Mouse (Mus musculus) limb, embryonic 12.5 days (tissue): ENCODE measurements around the gene Rpl3. TPM values are rescaled to one million over a fixed set of nuclear protein-coding genes. Genes with fewer than 3 reads are reported as not detected.

Source experiments
- ATAC-seq: fragments of 200-750 bp; cut with Nextera tagmentation; 2 replicates; pipeline ENCODE4 v1.8.0; 2017; ENCODE audit warnings: low read depth, moderate TSS enrichment; ENCODE audit not compliant: insufficient number of reproducible peaks, insufficient read depth, low FRiP score, low TSS enrichment
- H3K27ac ChIP-seq: fragments of 300-500 bp; sonication (generic); 2 replicates; pipeline ENCODE4 v1.5.1; 2016; ENCODE audit warnings: mild to moderate bottlenecking, moderate library complexity
- H3K27me3 ChIP-seq: fragments of 300-500 bp; sonication (generic); 2 replicates; pipeline ENCODE4 v1.6.1; 2016; ENCODE audit warnings: mild to moderate bottlenecking, moderate library complexity
- H3K36me3 ChIP-seq: fragments of 300-500 bp; sonication (generic); 2 replicates; pipeline ENCODE4 v1.6.1; 2016; ENCODE audit warnings: mild to moderate bottlenecking, moderate library complexity
- H3K4me1 ChIP-seq: fragments of 300-500 bp; sonication (generic); replicated peaks from 2 replicates; pipeline ENCODE4 v1.6.1; 2016
- H3K4me2 ChIP-seq: fragments of 300-500 bp; sonication (generic); 2 replicates; pipeline ENCODE4 v1.6.1; 2016; ENCODE audit warnings: mild to moderate bottlenecking, moderate library complexity
- H3K4me3 ChIP-seq: fragments of 300-500 bp; sonication (generic); replicated peaks from 2 replicates; pipeline ENCODE4 v1.5.1; 2016; ENCODE audit warnings: mild to moderate bottlenecking
- H3K9ac ChIP-seq: fragments of 300-500 bp; sonication (generic); replicated peaks from 2 replicates; pipeline ENCODE4 v1.6.1; 2016; ENCODE audit warnings: mild to moderate bottlenecking, moderate library complexity
- H3K9me3 ChIP-seq: fragments of 300-500 bp; sonication (generic); 2 replicates; pipeline ENCODE4 v1.6.1; 2016; ENCODE audit warnings: mild to moderate bottlenecking, moderate library complexity
- WGBS: fragments of 180-500 bp; shearing (Covaris S2); methylation state at CpG from one replicate; pipeline ENCODE4 v1.1.7; 2016; 5-methylcytosine and 5-hydroxymethylcytosine counted together
- polyA plus RNA-seq: library from polyadenylated mRNA; unstranded; fragments of >200 nt; fragmentation: Nextera tagmentation; extraction: Ambion mirVana; gene quantifications from 2 replicates; pipeline ENCODE4 v1.2.1, GENCODE M21; 2016

Gene Rpl3
- polyA plus RNA-seq, 1 experiment from 2014 or later = 1,001 TPM

DNA sequence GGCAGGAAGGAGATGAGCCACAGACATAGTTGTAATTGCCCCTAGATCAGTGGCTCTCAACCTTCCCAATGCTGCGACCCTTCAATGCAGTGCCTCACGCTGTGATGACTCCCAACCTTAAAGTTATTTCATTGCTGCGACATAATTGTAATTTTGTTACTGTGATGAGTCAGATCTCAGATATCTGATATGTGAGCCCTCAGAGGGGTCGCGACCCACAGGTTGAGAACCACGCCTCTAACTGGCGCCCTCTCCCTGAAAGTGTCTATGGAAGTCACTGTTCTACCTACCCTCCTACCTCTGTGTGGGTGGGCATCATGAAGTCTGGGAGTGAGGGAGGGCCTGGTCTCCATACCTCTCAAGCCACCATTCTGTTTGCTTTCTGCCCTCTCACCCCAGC lies 22.7 kb upstream of the Rpl3 start:
- Histone ChIP-seq H3K27me3 (no peaks in the 10 kb centered on the region), H3K4me1 (peaks cover 6% of the 10 kb centered on the region; the same call in 1 of the 2 replicates), H3K9ac (no peak overlapping the region), H3K4me3 (no peak overlapping the region), H3K36me3 (no peaks in the 10 kb centered on the region), H3K9me3 (no peaks in the 10 kb centered on the region), H3K4me2 (no peak overlapping the region), H3K27ac (no peak overlapping the region)
- WGBS = 92% methylated on average over 7 of the region's 7 CpGs
- ATAC-seq = no peak

DNA sequence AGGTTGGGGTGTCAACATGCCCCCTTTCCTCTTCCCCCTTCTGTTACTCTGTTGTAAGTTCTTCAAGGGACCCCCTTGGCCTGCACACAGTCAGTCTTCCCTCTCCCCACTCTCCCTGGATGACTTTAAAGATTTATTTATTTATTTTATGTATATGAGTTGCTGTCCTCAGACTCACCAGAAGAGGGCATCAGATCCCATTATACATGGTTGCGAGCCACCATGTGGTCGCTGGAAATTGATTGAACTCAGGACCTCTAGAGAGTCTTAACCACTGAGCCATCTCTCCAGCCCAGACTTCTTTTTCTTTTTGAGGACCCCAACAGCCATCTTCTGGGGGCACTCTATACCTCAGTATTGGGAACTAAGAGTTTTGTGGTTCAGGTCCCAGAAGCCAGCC lies 20.8 kb upstream of the Rpl3 start:
- H3K4me1 ChIP-seq = peaks cover 6% of the 10 kb centered on the region; the same call in 1 of the 2 replicates
- H3K9ac ChIP-seq = no peak overlapping the region
- H3K27me3 ChIP-seq = no peaks in the 10 kb centered on the region
- no peaks in the 10 kb centered on the region for H3K9me3 ChIP-seq
- no peak overlapping the region for H3K4me2 ChIP-seq
- H3K27ac ChIP-seq = no peak overlapping the region
- H3K4me3 ChIP-seq = no peak overlapping the region
- WGBS = 46% methylated on average over 2 of the region's 2 CpGs
- H3K36me3 ChIP-seq = no peaks in the 10 kb centered on the region
- ATAC-seq = no peak

GRCm38 (mm10) chr15:80111436-80111835 lies 19.8 kb upstream of the Rpl3 start:
- no peak overlapping the region for H3K4me3 ChIP-seq
- no peaks in the 10 kb centered on the region for H3K27me3 ChIP-seq
- H3K4me2 ChIP-seq = no peak overlapping the region
- H3K9me3 ChIP-seq = no peaks in the 10 kb centered on the region
- H3K9ac ChIP-seq = no peak overlapping the region
- WGBS = 79% methylated on average over 12 of the region's 12 CpGs
- no peaks in the 10 kb centered on the region for H3K36me3 ChIP-seq
- no peak overlapping the region for H3K27ac ChIP-seq
- peaks cover 6% of the 10 kb centered on the region; the same call in 1 of the 2 replicates for H3K4me1 ChIP-seq
- no peak for ATAC-seq

DNA sequence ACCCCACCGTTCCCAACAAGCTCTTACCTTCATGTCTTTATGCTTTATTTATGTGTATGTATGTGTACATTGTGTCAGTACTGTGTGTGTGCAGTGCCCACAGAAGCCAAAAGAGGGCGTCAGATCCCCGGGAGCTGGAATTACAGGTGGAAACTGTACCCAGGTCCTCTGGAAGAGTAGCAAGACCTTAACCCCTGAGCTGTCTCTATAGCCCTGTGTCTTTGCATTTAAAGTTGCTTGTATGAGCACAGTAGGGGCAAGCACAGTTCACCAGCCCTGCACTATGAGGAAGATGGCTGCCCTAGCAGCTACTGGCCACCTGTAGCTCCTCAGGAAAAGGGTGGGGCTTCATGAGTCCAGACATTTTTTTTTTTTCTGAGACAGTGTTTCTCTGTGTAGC lies 15.9 kb upstream of the Rpl3 start:
- Histone ChIP-seq H3K9me3 (no peaks in the 10 kb centered on the region), H3K27me3 (no peaks in the 10 kb centered on the region), H3K4me2 (no peak overlapping the region), H3K4me3 (no peak overlapping the region), H3K27ac (no peak overlapping the region), H3K36me3 (no peaks in the 10 kb centered on the region), H3K4me1 (no peaks in the 10 kb centered on the region), H3K9ac (no peak overlapping the region)
- WGBS = 89% methylated on average over 3 of the region's 3 CpGs
- ATAC-seq = no peak

GRCm38 (mm10) chr15:80107143-80107542 lies 15.5 kb upstream of the Rpl3 start:
- Histone ChIP-seq H3K27ac (no peak overlapping the region), H3K4me3 (no peak overlapping the region), H3K27me3 (no peaks in the 10 kb centered on the region), H3K9ac (no peak overlapping the region), H3K4me2 (no peak overlapping the region), H3K4me1 (no peaks in the 10 kb centered on the region), H3K9me3 (no peaks in the 10 kb centered on the region), H3K36me3 (no peaks in the 10 kb centered on the region)
- ATAC-seq = no peak
- 93% methylated on average over 8 of the region's 8 CpGs for WGBS

GRCm38 (mm10) chr15:80105490-80106410 lies 14.1 kb upstream of the Rpl3 start:
- 75% methylated on average over 12 of the region's 12 CpGs for WGBS
- Histone ChIP-seq H3K27ac (no peak overlapping the region), H3K4me2 (no peak overlapping the region), H3K4me3 (no peak overlapping the region), H3K4me1 (no peaks in the 10 kb centered on the region), H3K36me3 (no peaks in the 10 kb centered on the region), H3K9me3 (no peaks in the 10 kb centered on the region), H3K9ac (no peak overlapping the region), H3K27me3 (no peaks in the 10 kb centered on the region; the same call in 1 of the 2 replicates)
- ATAC-seq = no peak

- Histone ChIP-seq H3K4me3 (no peak overlapping the region), H3K9me3 (no peaks in the 10 kb centered on the region), H3K4me1 (peaks cover 8% of the 10 kb centered on the region), H3K36me3 (no peaks in the 10 kb centered on the region), H3K4me2 (no peak overlapping the region), H3K27me3 (peaks cover 28% of the 10 kb centered on the region), H3K9ac (no peak overlapping the region), H3K27ac (no peak overlapping the region)
- ATAC-seq = no peak
- WGBS = 85% methylated on average over 6 of the region's 6 CpGs
These were observed 10.8 kb upstream of the Rpl3 start for GRCm38 (mm10) chr15:80102495-80102894.

DNA sequence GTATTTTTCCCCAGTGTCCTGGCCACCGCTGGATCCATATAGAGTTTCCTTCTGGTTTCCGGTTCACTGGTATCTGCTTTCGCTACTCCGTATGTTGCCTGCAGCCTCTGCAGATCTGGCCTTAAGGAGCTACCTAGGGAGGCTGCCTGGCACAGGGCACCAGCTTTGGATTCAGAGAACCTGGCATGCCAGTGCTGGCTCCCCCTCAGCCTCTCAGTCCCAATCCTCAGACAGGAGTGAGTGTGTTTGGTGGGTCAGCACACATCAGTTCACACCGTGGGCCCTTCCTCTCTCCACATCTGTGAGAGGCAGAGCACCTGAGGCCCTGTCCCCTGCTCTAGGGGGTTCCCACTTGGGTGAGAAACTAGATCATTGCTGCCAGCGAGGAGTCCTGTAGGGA lies 9.8 kb upstream of the Rpl3 start:
- Histone ChIP-seq H3K4me1 (peaks cover 17% of the 10 kb centered on the region), H3K27ac (no peak overlapping the region), H3K9me3 (no peaks in the 10 kb centered on the region), H3K4me2 (no peak overlapping the region), H3K27me3 (peaks cover 30% of the 10 kb centered on the region), H3K9ac (no peak overlapping the region), H3K36me3 (no peaks in the 10 kb centered on the region), H3K4me3 (no peak overlapping the region)
- WGBS = 61% methylated on average over 6 of the region's 6 CpGs
- no peak for ATAC-seq

DNA sequence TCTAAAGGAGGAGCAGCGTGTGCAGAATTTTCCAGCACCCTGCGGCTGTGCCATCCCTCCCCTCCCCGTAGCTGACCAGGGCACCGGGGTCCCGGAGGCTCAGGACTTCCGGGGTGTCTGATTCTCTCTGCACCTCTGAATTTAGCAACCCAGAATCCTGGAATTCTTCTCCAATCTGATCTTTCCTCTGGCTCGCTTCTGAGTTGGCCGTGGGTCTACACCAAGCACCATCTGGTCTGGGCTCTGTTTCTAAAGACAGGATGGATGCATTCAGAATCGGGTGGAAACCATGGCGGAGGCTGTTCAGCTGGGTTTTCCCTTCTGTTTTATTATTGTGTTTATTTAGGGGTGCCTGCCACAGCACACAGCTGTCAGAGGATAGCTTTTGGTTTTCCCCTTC lies 9.2 kb upstream of the Rpl3 start:
- no peak overlapping the region for H3K27ac ChIP-seq
- H3K36me3 ChIP-seq = no peaks in the 10 kb centered on the region
- no peak for ATAC-seq
- WGBS = 85% methylated on average over 10 of the region's 10 CpGs
- no peak overlapping the region for H3K4me2 ChIP-seq
- no peaks in the 10 kb centered on the region for H3K9me3 ChIP-seq
- H3K9ac ChIP-seq = no peak overlapping the region
- peaks cover 37% of the 10 kb centered on the region for H3K27me3 ChIP-seq
- no peak overlapping the region for H3K4me3 ChIP-seq
- H3K4me1 ChIP-seq = peaks cover 17% of the 10 kb centered on the region

DNA sequence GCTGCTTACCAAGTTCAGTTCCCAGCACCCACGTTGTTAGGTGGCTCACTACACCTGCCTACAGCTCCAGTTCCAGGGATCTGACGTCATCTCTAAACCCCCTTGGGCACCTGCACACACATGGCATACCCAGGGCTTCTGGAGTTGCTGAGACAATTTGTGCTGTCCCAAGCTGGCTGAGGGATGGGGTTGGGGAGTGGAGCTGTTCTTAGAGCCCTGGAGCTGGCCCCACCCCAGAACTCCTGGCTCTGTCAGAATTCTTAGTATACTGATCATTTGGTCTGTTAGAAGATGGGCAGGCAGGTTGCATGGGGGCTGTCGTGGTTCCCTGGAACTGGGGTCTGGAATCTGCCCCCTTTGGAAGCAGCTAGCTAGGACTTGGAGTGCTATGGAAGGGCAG lies 8.5 kb upstream of the Rpl3 start:
- WGBS = 75% methylated on average over 3 of the region's 3 CpGs
- Histone ChIP-seq H3K9me3 (no peaks in the 10 kb centered on the region), H3K36me3 (no peaks in the 10 kb centered on the region), H3K27me3 (peaks cover 43% of the 10 kb centered on the region), H3K27ac (no peak overlapping the region), H3K4me3 (no peak overlapping the region), H3K4me2 (no peak overlapping the region), H3K9ac (no peak overlapping the region), H3K4me1 (peaks cover 17% of the 10 kb centered on the region)
- no peak for ATAC-seq

DNA sequence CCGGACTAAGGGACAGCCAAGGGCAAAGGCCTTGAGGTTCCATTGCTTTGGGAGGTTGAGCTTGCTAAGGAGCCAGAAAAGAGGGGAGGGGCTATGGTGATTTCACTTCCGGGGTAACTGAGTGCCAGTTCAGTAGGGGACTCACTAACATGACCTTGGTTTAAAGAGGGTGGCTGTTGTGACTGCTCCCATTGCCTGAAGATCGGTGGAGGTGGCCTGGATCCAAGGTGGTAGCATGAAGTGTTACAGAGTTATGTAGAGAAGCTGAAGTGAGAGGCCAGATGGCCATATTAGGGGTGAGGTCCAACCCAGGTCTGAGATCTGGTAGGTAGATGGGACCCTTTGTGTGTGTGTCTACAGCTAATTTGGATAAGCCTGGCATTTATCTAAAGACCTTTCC lies 7.8 kb upstream of the Rpl3 start:
- no peak for ATAC-seq
- Histone ChIP-seq H3K9ac (no peak overlapping the region), H3K4me3 (no peak overlapping the region), H3K27ac (no peak overlapping the region), H3K27me3 (peaks cover 47% of the 10 kb centered on the region), H3K36me3 (no peaks in the 10 kb centered on the region), H3K4me1 (peaks cover 17% of the 10 kb centered on the region), H3K4me2 (no peak overlapping the region), H3K9me3 (no peaks in the 10 kb centered on the region)
- WGBS = 82% methylated on average over 3 of the region's 3 CpGs

DNA sequence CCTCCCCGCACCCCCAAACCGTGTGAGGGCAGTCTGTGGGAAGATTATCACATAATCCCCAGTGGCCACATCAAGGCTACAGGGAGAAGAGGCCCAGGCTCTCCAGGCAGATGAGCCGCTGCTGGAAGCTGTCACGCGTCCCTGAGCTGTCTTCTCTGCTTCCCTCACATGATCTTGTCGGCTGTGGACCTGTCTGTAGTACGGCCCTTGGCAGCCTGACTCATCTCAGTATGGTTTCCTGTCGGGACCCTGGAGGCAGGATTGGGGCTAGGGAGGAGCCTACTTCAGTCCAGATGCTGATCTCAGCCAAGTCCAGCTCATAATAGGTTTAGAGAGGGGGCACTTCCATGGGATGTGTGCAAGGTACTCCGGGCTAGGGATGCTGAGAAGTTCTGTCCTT lies 7.1 kb upstream of the Rpl3 start:
- H3K9ac ChIP-seq = no peak overlapping the region
- H3K4me1 ChIP-seq = peaks cover 17% of the 10 kb centered on the region
- no peaks in the 10 kb centered on the region for H3K36me3 ChIP-seq
- H3K4me2 ChIP-seq = no peak overlapping the region
- H3K27me3 ChIP-seq = peaks cover 53% of the 10 kb centered on the region
- ATAC-seq = no peak
- WGBS = 42% methylated on average over 9 of the region's 9 CpGs
- H3K27ac ChIP-seq = no peak overlapping the region
- no peak overlapping the region for H3K4me3 ChIP-seq
- H3K9me3 ChIP-seq = no peaks in the 10 kb centered on the region
